Mouse (Mus musculus) thymus, adult 2 months (tissue): ENCODE measurements around the gene Car1.

Experiments used
- CTCF ChIP-seq: fragments of 200-500 bp; IDR thresholded peaks from 2 replicates; pipeline ENCODE4 v1.5.1; 2012; ENCODE audit warnings: mild to moderate bottlenecking, control low read depth, low read length, moderate library complexity, borderline replicate concordance; ENCODE audit not compliant: control insufficient read depth, poor library complexity, insufficient read depth; ENCODE audit errors: extremely low read depth
- POLR2A ChIP-seq: fragments of 200-500 bp; IDR thresholded peaks from 2 replicates; pipeline ENCODE4 v1.6.1; 2012; ENCODE audit warnings: mild to moderate bottlenecking, low read length, control low read depth, moderate library complexity; ENCODE audit not compliant: control insufficient read depth, poor library complexity, insufficient read depth; ENCODE audit errors: extremely low read depth

DNA sequence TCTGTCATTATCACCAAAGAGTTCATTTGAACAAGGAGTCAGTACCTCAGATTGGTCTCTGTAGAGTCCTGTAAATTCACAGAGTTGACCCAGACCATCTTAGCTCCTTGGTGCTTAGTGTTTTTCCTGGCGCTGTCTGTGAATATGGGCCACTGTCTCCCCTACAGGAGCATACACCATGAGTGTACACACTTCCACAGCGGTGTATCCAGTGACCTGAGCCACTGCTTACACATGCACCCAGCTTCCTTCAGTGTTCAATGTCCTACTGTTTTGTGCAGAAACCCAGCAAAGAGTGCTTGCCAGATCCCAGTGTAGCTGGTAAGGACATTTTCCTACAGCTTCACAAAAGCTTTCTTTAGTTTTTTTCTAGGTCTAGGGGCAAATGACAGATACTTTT is 22.8 kb downstream of the Car1 start:
- no peak for TF ChIP-seq CTCF
- no peak for TF ChIP-seq POLR2A
